Mouse (Mus musculus): Measurements from ENCODE around the gene H1foo. TPM values are rescaled to one million over a fixed set of nuclear protein-coding genes. Genes with fewer than 3 reads are reported as not detected.

The H1foo gene
- polyA plus RNA-seq, 1 experiment from 2014 or later, result not detected

DNA sequence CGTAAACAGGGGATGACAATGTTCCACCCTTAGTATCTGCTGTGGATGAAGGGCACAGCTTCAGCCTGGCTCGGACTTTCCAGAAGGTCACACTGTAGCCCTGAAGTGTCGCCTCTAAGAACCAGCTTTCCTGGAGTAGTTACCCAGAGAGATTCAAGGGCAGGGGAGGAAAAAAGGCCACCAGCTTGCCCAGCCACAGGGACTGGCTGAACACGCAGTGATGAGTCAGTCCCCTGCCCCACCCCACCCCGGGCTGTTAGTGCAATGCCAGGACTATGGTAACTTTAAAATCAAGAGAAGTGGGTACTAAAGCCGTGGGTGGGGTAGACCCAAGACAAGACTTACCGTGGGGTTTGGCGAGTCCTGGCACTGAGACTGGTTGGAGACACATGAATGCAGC is 30.9 kb downstream of the H1foo start:
- Histone ChIP-seq H3K9ac (no peak overlapping the region), H3K27ac (no peak overlapping the region), H3K4me1 (peaks cover 40% of the 10 kb centered on the region), H3K27me3 (0 out of 2 replicates have a peak, but pooled peaks cover 4% of the 10 kb centered on the region), H3K36me3 (peaks cover 9% of the 10 kb centered on the region; the same call in 1 of the 2 replicates), H3K9me3 (no peaks in the 10 kb centered on the region), H3K4me2 (no peak overlapping the region), H3K4me3 (no peak overlapping the region)
- 82% methylated on average over 8 of the region's 8 CpGs for WGBS
- no peak for ATAC-seq (ENCODE audit: insufficient number of reproducible peaks, low FRiP score, low TSS enrichment, low read depth)

DNA sequence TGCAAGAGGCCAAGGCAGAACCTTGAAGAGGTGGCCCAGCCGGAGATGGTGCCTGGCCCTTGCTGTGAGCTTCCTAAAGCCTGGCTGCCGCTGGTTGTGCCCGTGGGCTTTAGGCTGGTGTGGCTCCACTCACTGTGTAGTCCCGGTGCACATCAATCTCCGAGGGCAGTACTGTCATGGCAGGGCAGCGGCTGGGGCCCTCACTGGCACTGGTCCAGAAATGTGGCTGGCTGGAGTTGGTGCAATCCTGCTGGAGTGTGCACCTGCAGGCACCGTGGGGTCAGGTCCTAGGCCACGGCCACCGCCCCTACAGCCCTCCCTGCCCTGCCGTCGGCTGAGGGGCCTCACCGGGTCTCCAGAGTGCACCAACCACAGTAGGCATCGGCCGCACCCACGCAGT is 33.1 kb downstream of the H1foo start:
- Histone ChIP-seq H3K4me3 (no peak overlapping the region), H3K36me3 (peaks cover 9% of the 10 kb centered on the region; the same call in 1 of the 2 replicates), H3K27ac (no peak overlapping the region), H3K9me3 (no peaks in the 10 kb centered on the region), H3K4me1 (peaks cover 21% of the 10 kb centered on the region), H3K4me2 (no peak overlapping the region), H3K27me3 (0 out of 2 replicates have a peak, but pooled peaks cover 4% of the 10 kb centered on the region), H3K9ac (no peak overlapping the region)
- no peak for ATAC-seq (ENCODE audit: insufficient number of reproducible peaks, low FRiP score, low TSS enrichment, low read depth)
- WGBS, result 85% methylated on average over 15 of the region's 15 CpGs

DNA sequence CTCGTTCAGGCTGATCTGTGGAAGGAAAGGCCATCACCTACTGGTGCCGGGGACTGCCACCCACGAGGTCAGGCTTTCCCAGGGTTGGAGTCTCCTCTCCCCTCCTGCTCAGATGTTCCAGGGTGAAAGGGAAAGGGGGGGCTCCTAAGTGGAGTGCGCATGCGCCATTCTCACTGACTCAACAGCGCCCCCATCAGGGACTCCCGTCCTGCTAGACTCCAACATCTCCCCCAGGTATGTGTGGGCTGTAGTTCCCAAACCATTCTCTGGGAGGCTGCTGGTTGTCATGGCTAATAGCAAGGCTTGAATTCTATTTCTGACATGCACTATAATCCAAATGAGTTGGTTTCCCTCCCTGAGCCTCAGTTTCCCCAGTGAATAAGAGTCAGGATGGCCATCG is 33.9 kb downstream of the H1foo start:
- Histone ChIP-seq H3K9ac (no peak overlapping the region), H3K4me1 (peaks cover 21% of the 10 kb centered on the region), H3K4me2 (no peak overlapping the region), H3K4me3 (no peak overlapping the region), H3K9me3 (no peaks in the 10 kb centered on the region), H3K27ac (no peak overlapping the region), H3K27me3 (0 out of 2 replicates have a peak, but pooled peaks cover 4% of the 10 kb centered on the region), H3K36me3 (peaks cover 9% of the 10 kb centered on the region; the same call in 1 of the 2 replicates)
- ATAC-seq (ENCODE audit: insufficient number of reproducible peaks, low FRiP score, low TSS enrichment, low read depth), result no peak
- WGBS, result 66% methylated on average over 8 of the region's 8 CpGs

DNA sequence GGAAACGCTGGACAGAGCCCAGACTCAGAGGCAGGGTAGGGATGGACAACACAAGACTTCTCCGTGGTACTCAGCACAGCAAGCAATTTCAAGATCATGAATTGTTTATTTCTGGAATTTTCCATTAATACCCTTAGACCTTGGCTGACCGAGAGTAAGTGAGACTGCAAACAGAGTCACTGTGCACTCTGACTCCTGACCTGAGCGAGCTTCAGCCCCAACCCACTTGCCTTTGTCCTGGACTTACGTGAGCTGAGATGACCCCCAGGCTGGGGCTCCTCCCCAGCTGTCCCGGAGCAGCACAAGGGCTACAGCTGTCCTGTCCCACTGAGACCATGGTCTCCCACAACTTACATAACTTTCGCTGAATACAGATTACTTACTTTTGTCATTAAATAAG is 38.2 kb downstream of the H1foo start:
- 0 out of 2 replicates have a peak, but pooled peaks cover 3% of the 10 kb centered on the region for H3K36me3 ChIP-seq
- H3K4me1 ChIP-seq, result peaks cover 49% of the 10 kb centered on the region
- ATAC-seq (ENCODE audit: insufficient number of reproducible peaks, low FRiP score, low TSS enrichment, low read depth), result no peak
- H3K9me3 ChIP-seq, result no peaks in the 10 kb centered on the region
- WGBS, result 54% methylated on average over 7 of the region's 7 CpGs
- no peak overlapping the region for H3K9ac ChIP-seq
- 0 out of 2 replicates have a peak, but pooled peaks cover 4% of the 10 kb centered on the region for H3K27me3 ChIP-seq
- H3K27ac ChIP-seq, result peak overlapping the region; percentile 55; the same call in 1 of the 2 replicates
- H3K4me3 ChIP-seq, result no peak overlapping the region
- H3K4me2 ChIP-seq, result no peak overlapping the region

DNA sequence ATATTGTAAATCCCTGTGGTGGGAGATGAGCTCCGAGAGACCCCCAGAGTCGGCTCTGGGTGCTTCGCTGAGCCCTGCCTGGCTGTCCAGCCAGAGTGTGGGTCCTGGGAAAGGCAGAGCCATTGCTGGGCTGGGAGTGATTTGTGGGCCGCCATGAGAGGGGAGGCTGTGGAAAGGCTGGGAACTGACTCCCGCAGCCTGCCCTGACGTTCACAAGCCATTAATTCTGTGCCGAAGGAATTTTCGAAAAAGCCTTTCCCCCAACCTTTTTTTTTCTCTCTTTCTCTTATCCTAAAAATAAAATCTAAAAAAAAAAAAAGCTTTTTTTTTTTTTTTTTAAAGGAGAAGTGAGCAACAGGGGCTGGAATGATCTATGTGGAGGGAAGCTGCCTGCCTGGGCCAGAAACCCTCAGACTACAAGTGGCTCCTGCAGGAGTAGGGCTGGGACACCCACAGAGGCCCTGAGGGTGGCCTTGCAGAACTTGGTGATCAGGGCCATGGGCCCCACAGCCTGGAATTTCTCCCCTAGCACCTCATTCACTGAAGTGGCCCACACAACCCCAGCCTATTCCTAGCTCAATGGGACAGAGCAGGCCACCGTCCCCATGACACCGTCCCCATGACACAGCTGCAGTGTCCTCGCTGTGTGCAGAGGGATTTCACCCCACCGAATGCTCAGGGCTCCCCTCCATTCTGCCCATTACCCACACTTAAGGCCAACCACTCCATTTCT is 38.7 kb downstream of the H1foo start:
- Histone ChIP-seq H3K36me3 (0 out of 2 replicates have a peak, but pooled peaks cover 3% of the 10 kb centered on the region), H3K4me2 (no peak overlapping the region), H3K27me3 (0 out of 2 replicates have a peak, but pooled peaks cover 4% of the 10 kb centered on the region), H3K27ac (peak overlapping the region; percentile 61), H3K4me3 (no peak overlapping the region), H3K4me1 (peaks cover 49% of the 10 kb centered on the region), H3K9me3 (no peaks in the 10 kb centered on the region), H3K9ac (no peak overlapping the region)
- no peak for ATAC-seq (ENCODE audit: insufficient number of reproducible peaks, low FRiP score, low TSS enrichment, low read depth)
- WGBS, result 37% methylated on average over 12 of the region's 12 CpGs

DNA sequence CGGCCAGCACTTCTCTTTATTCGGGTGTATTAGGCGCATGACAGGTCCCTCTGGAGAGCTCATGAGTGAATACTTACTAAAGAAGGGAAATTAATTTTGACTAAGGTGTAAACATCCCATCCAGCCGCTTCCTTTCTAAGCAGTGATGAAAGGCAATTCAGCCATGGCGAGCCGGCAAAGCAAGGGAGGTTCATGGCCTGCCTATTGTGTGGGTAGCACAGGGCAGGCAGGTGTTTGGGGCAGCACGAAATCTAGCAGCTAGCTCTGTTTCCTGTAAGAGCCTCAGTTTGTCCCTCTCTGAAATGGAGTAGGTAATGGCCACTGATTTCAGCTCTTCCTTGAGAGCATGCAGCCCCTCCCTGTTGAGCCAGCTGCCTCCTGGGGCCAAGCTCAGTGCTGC is 39.8 kb downstream of the H1foo start:
- H3K4me1 ChIP-seq, result peaks cover 47% of the 10 kb centered on the region

DNA sequence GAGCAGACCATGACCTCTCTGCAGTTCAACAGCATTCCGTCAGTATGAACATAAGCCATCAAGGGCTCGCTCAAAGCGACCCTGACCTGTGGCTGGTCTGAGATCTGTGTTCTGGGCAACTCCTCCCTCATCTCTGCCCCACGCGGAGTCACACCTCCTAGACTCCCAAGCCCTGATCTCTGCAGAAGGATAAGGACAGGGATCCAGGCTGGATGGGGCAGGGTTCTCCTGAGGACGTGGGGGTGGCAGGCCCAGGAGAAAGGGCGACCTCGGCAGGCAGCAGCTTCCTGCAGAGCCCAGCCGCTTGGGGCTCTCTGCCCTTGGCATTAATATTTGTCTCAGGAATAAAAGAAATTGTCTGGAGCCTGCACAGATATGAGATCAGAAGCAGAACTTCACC is 40.9 kb downstream of the H1foo start:
- no peak overlapping the region for H3K4me2 ChIP-seq
- H3K4me3 ChIP-seq, result no peak overlapping the region
- H3K9me3 ChIP-seq, result no peaks in the 10 kb centered on the region
- H3K9ac ChIP-seq, result no peak overlapping the region
- peaks cover 3% of the 10 kb centered on the region for H3K27me3 ChIP-seq
- peaks cover 47% of the 10 kb centered on the region for H3K4me1 ChIP-seq
- H3K36me3 ChIP-seq, result no peaks in the 10 kb centered on the region
- WGBS, result 60% methylated on average over 9 of the region's 9 CpGs
- no peak overlapping the region for H3K27ac ChIP-seq
- ATAC-seq (ENCODE audit: insufficient number of reproducible peaks, low FRiP score, low TSS enrichment, low read depth), result no peak

More for the DNA sequence above, 39.8 kb downstream of the H1foo start:
- ATAC-seq (ENCODE audit: insufficient number of reproducible peaks, low FRiP score, low TSS enrichment, low read depth), result no peak
- whole genome bisulfite sequencing, result 71% methylated on average over 7 of the region's 7 CpGs
- H3K9me3 ChIP-seq, result no peaks in the 10 kb centered on the region
- no peak overlapping the region for H3K4me2 ChIP-seq
- H3K9ac ChIP-seq, result no peak overlapping the region
- H3K4me3 ChIP-seq, result no peak overlapping the region
- 0 out of 2 replicates have a peak, but pooled peaks cover under 1% of the 10 kb centered on the region for H3K36me3 ChIP-seq
- H3K27ac ChIP-seq, result no peak overlapping the region
- H3K27me3 ChIP-seq, result 0 out of 2 replicates have a peak, but pooled peaks cover 4% of the 10 kb centered on the region

DNA sequence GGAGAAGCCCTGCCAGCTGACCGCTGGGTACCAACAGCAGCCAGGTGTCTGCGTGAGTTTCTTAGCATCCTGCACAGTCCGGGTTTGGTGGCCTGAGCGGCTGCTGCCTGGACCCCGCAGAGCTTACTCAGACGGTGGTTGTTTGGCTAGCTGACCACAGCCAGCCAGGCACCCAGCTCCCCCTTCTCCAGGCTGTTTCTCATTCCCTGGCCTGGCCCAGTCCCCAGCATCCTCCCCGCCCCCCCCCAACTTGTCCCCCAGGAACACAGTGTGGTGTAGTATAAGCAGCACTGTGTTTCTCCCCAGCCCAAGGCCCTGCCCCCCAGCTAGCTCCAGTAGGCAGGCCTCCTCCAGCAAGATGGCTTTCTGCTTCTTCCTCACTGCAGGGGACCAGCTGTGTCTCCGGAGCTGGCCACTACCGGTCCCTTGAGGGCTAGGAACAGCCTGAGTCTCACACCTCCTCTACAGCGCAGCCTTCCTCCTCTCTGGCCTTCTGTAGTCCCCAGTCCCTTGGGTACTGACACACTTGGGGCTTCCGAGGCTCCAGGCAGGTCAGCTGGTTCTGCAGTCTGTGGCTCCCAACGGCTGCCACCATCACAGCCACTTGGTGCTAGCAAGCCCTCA is 41.8 kb downstream of the H1foo start:
- Histone ChIP-seq H3K9ac (peak overlapping the region; percentile 7; the same call in 1 of the 2 replicates), H3K4me2 (peak overlapping the region; percentile 29), H3K4me1 (peaks cover 55% of the 10 kb centered on the region), H3K4me3 (no peak overlapping the region), H3K27me3 (peaks cover 12% of the 10 kb centered on the region), H3K9me3 (no peaks in the 10 kb centered on the region), H3K36me3 (no peaks in the 10 kb centered on the region), H3K27ac (0 out of 2 replicates have a peak overlapping the region, but pooled peaks have one; percentile 13)
- 43% methylated on average over 12 of the region's 12 CpGs for WGBS
- no peak for ATAC-seq (ENCODE audit: insufficient number of reproducible peaks, low FRiP score, low TSS enrichment, low read depth)

DNA sequence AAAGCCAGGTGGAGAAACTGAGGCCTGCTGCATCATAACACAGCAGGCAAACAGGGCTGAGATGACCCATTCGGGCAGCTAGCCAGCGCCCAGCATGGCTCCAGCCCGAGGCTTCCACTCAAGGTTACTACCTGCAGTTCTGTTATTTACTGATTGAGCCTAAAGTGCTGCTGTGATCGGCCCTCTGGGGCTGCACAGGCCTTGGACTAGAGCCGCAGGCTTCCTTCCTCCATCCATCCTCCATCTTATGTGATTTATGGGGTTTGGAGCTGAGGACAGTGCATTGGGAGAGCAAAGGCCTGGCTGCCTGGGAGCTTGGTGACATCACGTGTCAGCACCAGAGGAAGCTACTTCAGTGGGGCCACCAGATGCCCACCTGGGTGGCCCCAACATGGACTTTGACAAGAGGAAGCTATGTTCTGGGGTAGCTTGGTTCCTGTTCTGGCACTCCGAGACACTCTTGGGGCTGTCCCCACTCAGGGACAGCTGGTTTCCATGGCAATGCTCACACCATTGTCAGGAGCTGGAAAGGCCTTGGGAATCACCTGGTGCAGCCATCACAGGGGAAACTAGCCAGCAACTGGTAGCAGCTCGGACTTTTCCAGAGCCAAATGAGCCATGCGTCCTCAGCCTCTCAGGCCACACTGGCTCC is 42.5 kb downstream of the H1foo start:
- Histone ChIP-seq H3K27me3 (peaks cover 19% of the 10 kb centered on the region), H3K4me3 (no peak overlapping the region), H3K4me1 (peaks cover 59% of the 10 kb centered on the region), H3K9ac (peak overlapping the region; percentile 7; the same call in 1 of the 2 replicates), H3K36me3 (no peaks in the 10 kb centered on the region), H3K9me3 (no peaks in the 10 kb centered on the region), H3K27ac (0 out of 2 replicates have a peak overlapping the region, but pooled peaks have one; percentile 13), H3K4me2 (peak overlapping the region; percentile 29)
- ATAC-seq (ENCODE audit: insufficient number of reproducible peaks, low FRiP score, low TSS enrichment, low read depth), result no peak
- WGBS, result 51% methylated on average over 9 of the region's 9 CpGs

DNA sequence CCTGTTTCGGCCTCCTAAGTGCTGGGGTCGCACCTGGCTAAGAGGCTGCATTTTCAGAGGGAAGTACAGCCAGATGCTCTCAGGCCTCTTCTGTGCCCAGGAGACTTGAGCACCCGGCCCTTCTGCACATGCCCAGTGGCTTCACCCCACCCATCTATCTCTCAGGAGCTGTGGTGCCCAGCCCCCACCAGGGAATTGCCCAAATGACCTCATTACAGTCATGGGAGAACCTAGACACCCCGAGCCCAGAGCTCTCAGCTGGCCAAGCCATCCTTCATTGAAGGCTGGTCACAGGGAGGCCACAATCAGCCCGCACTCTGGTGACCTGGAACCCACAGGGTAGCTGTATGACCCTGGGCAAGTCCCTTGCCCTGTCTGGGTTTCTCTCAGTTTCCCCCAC is 44.3 kb downstream of the H1foo start:
- peaks cover 64% of the 10 kb centered on the region for H3K4me1 ChIP-seq
- WGBS, result 78% methylated on average over 5 of the region's 5 CpGs
- H3K27ac ChIP-seq, result no peak overlapping the region
- ATAC-seq (ENCODE audit: insufficient number of reproducible peaks, low FRiP score, low TSS enrichment, low read depth), result no peak
- H3K36me3 ChIP-seq, result no peaks in the 10 kb centered on the region
- no peak overlapping the region for H3K9ac ChIP-seq
- no peaks in the 10 kb centered on the region for H3K9me3 ChIP-seq
- H3K27me3 ChIP-seq, result peaks cover 37% of the 10 kb centered on the region
- no peak overlapping the region for H3K4me3 ChIP-seq
- H3K4me2 ChIP-seq, result no peak overlapping the region

DNA sequence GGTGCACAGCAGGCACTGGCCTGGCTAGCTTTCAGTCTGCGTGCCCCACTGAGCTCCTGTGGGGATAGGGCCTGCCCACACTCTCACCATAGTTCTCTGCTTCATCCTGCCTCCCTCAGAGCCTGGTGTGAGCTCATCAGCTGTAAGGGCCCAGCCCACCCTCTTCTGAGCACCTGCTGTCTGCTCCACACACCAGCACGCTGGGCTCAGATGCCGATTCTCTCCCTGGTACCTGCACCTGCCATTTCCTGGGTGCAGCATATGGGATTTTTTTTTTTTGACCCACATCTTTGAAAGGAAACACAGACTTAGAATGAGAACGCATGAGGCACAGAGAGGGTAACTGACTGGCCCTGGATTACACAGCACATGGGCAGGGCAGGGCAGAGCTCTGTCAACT is 44.9 kb downstream of the H1foo start:
- Histone ChIP-seq H3K4me1 (peaks cover 68% of the 10 kb centered on the region), H3K4me3 (no peak overlapping the region), H3K9ac (no peak overlapping the region), H3K27me3 (peaks cover 42% of the 10 kb centered on the region), H3K36me3 (no peaks in the 10 kb centered on the region), H3K9me3 (no peaks in the 10 kb centered on the region), H3K4me2 (no peak overlapping the region), H3K27ac (no peak overlapping the region)
- 74% methylated on average over 4 of the region's 4 CpGs for WGBS
- ATAC-seq (ENCODE audit: insufficient number of reproducible peaks, low FRiP score, low TSS enrichment, low read depth), result no peak
